Mouse (Mus musculus) neural tube, embryonic 14.5 days (tissue): Measurements from ENCODE around the gene Kcnq1. TPM values are rescaled to one million over a fixed set of nuclear protein-coding genes. Genes with fewer than 3 reads are reported as not detected.
A peak's percentile ranks its signal among the peaks of the same experiment; 100 is the strongest.

Experiments used
- ATAC-seq: fragments of 200-750 bp; cut with Nextera tagmentation; 2 replicates; pipeline ENCODE4 v1.8.0; 2017; ENCODE audit warnings: low read depth, mild to moderate bottlenecking, moderate TSS enrichment, moderate library complexity
- H3K27ac ChIP-seq: fragments of 300-500 bp; sonication (generic); 2 replicates; pipeline ENCODE4 v1.5.1; 2014; ENCODE audit warnings: low read depth, mild to moderate bottlenecking, control low read depth, low read length, moderate library complexity, mixed read lengths
- H3K27me3 ChIP-seq: fragments of 300-500 bp; sonication (generic); 2 replicates; pipeline ENCODE4 v1.6.1; 2014; ENCODE audit warnings: low read length; ENCODE audit not compliant: control insufficient read depth, insufficient read depth
- H3K36me3 ChIP-seq: fragments of 300-500 bp; sonication (generic); 2 replicates; pipeline ENCODE4 v1.6.1; 2014; ENCODE audit warnings: low read length, mixed read lengths; ENCODE audit not compliant: control insufficient read depth, insufficient read depth
- H3K4me1 ChIP-seq: fragments of 300-500 bp; sonication (generic); 2 replicates; pipeline ENCODE4 v1.6.1; 2014; ENCODE audit warnings: low read length; ENCODE audit not compliant: control insufficient read depth, insufficient read depth
- H3K4me2 ChIP-seq: fragments of 300-500 bp; sonication (generic); 2 replicates; pipeline ENCODE4 v1.6.1; 2014; ENCODE audit warnings: mild to moderate bottlenecking, low read depth, low read length, control low read depth
- H3K4me3 ChIP-seq: fragments of 300-500 bp; sonication (generic); 2 replicates; pipeline ENCODE4 v1.5.1; 2014; ENCODE audit warnings: low read depth, low read length, control low read depth, mixed read lengths
- H3K9ac ChIP-seq: fragments of 300-500 bp; sonication (generic); replicated peaks from 2 replicates; pipeline ENCODE4 v1.6.1; 2014; ENCODE audit warnings: low read depth, mild to moderate bottlenecking, control low read depth, low read length, mixed read lengths
- H3K9me3 ChIP-seq: fragments of 300-500 bp; sonication (generic); 2 replicates; pipeline ENCODE4 v1.6.1; 2016; ENCODE audit warnings: low read length; ENCODE audit not compliant: control insufficient read depth
- WGBS: fragments of 180-500 bp; shearing (Covaris S2); extraction: QIAGEN DNeasy Blood & Tissue Kit; methylation state at CpG from one replicate; pipeline ENCODE4 v1.1.7; 2014; 5-methylcytosine and 5-hydroxymethylcytosine counted together
- polyA plus RNA-seq: library from polyadenylated mRNA; unstranded; fragments of >200 nt; fragmentation: Nextera tagmentation; extraction: Ambion mirVana; gene quantifications from 2 replicates; pipeline ENCODE4 v1.2.1, GENCODE M21; 2014

The Kcnq1 gene
- 1.8 and 2.4 TPM in 2 replicates for polyA plus RNA-seq

DNA sequence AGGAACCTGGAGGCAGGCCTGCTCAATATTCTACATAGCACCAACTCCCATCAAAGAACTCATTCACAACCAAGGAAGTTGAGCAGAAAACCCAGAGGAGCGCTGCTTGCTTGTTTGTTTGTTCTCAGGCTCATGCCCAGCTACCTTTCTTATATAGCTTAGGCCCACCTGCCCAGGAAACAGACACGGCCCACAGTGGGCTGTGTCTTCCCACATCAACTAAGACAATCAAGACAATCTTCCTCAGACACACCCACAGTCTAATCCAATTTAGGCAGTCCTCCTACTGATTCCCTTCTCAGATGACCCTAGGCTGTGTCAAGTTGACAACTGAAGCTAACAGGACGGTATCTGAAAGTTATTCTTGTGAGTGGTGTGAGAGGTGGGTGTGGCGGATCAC, at the start of gene Kcnq1:
Gene Kcnq1, plus strand, starts transcription at position 301 of the 400 bp plus-strand sequence.
- ATAC-seq, result no peak
- peaks cover 34% of the 10 kb centered on the region for H3K27me3 ChIP-seq

DNA sequence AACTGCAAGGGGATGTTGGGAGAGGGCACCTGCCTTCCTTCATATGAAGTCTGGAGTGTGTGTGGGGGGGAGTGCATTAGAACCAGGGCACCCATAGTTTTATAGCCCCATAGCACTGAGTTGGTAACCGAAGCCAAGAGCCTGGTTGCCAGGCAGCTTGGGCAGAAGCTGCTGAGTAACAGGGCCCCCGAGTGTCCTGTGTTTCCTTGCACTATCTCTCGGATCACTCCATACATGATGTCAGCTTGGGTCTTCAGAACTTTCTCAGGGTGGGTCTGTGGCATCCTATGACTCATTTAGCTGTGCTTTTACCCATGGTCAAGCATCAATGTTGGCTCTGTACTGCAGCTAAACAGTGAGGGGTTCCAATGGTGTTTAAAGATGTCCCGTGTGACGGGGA, 49.1 kb upstream of the Kcnq1 start:
- H3K4me3 ChIP-seq, result no peak overlapping the region
- H3K9me3 ChIP-seq, result no peaks in the 10 kb centered on the region
- no peak overlapping the region for H3K9ac ChIP-seq
- no peak for ATAC-seq
- 88% methylated on average over 5 of the region's 5 CpGs for WGBS
- no peaks in the 10 kb centered on the region for H3K27me3 ChIP-seq
- peaks cover 35% of the 10 kb centered on the region for H3K4me1 ChIP-seq
- no peak overlapping the region for H3K4me2 ChIP-seq
- no peaks in the 10 kb centered on the region for H3K36me3 ChIP-seq
- H3K27ac ChIP-seq, result no peak overlapping the region

More for the DNA sequence above, at the start of gene Kcnq1:
- no peak within 1 kb of the TSS for H3K9ac ChIP-seq
- 0 out of 2 replicates have a peak, but pooled peaks cover 5% of the 10 kb centered on the region for H3K4me1 ChIP-seq
- peak within 1 kb of the TSS; percentile 13 for H3K4me3 ChIP-seq
- H3K36me3 ChIP-seq, result no peaks in the 10 kb centered on the region
- no peaks in the 10 kb centered on the region for H3K9me3 ChIP-seq
- peak within 1 kb of the TSS; percentile 41 for H3K4me2 ChIP-seq
- 77% methylated on average over 4 of the region's 4 CpGs for WGBS
- no peak within 1 kb of the TSS for H3K27ac ChIP-seq

DNA sequence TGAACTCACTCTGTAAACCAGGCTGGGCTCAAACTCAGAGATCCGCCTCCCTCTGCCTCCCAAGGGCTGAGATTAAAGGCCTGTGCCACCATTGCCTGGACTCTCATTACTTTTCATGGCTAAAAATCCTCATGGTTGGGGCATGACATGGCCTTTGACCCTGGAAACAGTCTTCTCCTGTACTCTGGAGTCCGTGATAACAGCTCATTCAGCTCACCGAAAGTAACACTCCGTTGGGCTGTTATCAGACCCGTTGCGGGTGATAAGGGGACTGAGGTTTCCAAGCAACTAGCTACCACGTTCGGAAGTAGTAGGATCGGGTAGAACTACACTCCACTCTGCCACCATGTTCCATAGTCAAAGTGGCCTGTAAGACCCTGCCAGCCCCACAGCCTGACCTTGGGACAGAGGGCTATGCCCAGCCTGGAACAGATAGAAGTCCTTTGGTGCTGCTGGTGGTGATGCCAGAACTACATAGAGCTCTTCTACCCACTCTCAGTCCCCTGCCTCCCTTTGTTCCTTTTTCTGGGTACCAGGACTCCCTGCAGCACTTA, 48.4 kb upstream of the Kcnq1 start:
- H3K4me1 ChIP-seq, result peaks cover 35% of the 10 kb centered on the region
- 86% methylated on average over 9 of the region's 9 CpGs for WGBS

DNA sequence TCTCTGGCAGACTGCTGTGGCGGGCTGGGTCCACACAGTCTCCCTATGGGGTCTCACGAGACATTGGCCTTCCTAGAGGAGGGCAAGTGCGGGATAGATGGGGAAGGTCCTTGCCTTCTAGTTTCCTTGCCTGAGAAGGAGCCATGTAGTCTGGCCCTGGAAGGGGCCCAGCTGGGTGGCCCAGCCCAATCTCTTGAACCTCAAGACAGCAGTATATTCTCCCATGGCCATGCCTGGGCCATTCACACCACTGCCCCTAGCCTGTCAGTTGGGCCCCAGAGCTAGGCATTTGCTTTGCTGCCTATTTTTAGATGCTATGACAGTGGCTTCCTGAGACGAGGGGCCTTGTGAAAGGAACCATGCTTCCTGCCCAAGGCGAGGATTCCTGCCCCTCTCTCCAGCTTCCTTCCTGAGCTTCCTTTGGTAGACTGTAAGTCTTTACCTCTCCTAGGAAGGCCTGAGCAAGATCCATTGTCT, 47.9 kb upstream of the Kcnq1 start:
- Histone ChIP-seq H3K9me3 (no peaks in the 10 kb centered on the region), H3K4me1 (peaks cover 35% of the 10 kb centered on the region), H3K4me2 (no peak overlapping the region), H3K27ac (peak overlapping the region; percentile 35; the same call in 1 of the 2 replicates), H3K4me3 (no peak overlapping the region), H3K9ac (no peak overlapping the region), H3K27me3 (no peaks in the 10 kb centered on the region), H3K36me3 (peaks cover 8% of the 10 kb centered on the region)
- ATAC-seq, result no peak
- 86% methylated on average over 5 of the region's 5 CpGs for WGBS

More for the DNA sequence above, 48.4 kb upstream of the Kcnq1 start:
- ATAC-seq, result no peak
- Histone ChIP-seq H3K27ac (peak overlapping the region; percentile 35; the same call in 1 of the 2 replicates), H3K4me3 (no peak overlapping the region), H3K9ac (no peak overlapping the region), H3K9me3 (no peaks in the 10 kb centered on the region), H3K4me2 (no peak overlapping the region), H3K27me3 (no peaks in the 10 kb centered on the region), H3K36me3 (peaks cover 5% of the 10 kb centered on the region)

DNA sequence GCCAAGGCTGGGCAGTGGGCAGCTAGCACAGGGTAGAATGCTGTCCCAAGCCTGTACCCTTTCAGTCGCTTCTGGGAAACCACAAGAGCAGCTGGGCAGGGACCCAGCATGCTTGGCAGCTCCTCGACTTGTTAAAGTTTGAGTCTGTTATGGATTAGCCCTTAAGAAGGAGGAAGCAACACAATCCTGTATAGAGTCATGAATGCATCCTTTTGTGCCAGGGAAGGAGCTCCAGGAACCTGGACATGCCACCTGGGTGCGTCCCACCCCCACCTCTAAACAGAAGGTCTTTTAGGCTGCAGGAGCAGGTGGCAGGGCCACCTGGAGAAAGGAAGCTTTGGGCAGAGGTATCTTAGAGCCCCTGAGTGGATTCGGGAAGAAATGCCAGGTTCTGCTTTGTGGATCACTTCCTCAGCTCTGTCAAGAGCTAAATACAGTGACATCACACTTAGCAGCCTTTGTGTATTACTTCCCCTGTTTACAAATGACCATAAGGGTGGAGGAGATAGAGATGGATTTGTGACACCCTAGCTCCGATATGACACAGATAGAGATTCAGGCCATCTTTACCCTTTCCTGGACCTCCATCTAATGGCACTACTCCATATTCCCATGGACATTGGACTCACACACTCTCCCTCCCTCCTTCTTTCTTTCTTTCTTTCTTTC, 46.8 kb upstream of the Kcnq1 start:
- ATAC-seq, result no peak
- Histone ChIP-seq H3K27me3 (no peaks in the 10 kb centered on the region), H3K4me1 (peaks cover 28% of the 10 kb centered on the region)

DNA sequence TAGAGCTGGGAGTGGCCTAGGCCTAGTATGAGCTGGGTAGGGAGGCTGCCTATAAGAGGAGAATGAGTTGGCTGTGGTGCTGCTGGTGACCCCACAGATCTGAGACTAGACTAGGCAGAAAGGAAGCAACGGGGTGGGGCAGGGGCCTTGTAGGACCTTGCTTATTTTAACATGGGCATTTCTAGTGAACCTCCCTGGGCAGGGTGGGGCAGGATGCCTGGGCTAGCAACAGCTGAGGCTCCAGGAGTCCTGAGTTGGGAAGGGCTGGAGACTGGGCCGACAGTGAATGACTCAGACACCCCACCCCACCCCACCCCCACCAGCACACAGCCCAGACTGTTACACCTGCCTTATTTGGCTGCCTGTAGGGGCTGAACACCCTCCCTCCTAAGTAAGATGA, 43.5 kb upstream of the Kcnq1 start:
- Histone ChIP-seq H3K9ac (no peak overlapping the region), H3K4me3 (no peak overlapping the region), H3K27ac (no peak overlapping the region), H3K4me1 (peaks cover 12% of the 10 kb centered on the region), H3K9me3 (no peaks in the 10 kb centered on the region), H3K36me3 (peaks cover 33% of the 10 kb centered on the region), H3K4me2 (no peak overlapping the region), H3K27me3 (no peaks in the 10 kb centered on the region)
- 91% methylated on average over 2 of the region's 2 CpGs for WGBS
- no peak for ATAC-seq

More for the DNA sequence above, 46.8 kb upstream of the Kcnq1 start:
- H3K9ac ChIP-seq, result no peak overlapping the region
- H3K27ac ChIP-seq, result 0 out of 2 replicates have a peak overlapping the region, but pooled peaks have one; percentile 39
- H3K9me3 ChIP-seq, result no peaks in the 10 kb centered on the region
- no peak overlapping the region for H3K4me3 ChIP-seq
- WGBS, result 82% methylated on average over 5 of the region's 5 CpGs
- no peak overlapping the region for H3K4me2 ChIP-seq
- H3K36me3 ChIP-seq, result peaks cover 13% of the 10 kb centered on the region

DNA sequence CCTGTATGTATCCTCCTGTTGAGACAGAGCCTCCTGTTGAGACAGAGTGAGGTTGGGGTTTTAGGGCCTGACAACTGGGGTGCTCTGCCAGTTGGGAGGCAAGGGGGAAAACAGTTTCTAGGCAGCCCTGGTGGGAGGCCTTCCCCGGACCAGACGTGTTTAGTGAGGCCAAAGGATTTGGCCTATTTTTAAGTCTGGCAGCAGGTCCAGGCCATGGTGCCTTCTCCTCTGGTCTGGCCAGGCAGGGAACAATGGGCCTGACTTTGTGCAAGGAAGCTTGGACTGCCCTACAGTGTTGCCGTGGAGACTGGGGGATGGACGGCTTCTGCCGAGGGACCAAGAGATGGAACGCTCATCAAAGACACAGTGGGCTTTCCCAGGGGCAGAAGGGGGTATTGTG, 41.9 kb upstream of the Kcnq1 start:
- WGBS, result 27% methylated on average over 6 of the region's 6 CpGs
- ATAC-seq, result no peak
- Histone ChIP-seq H3K4me3 (no peak overlapping the region), H3K9me3 (no peaks in the 10 kb centered on the region), H3K27me3 (no peaks in the 10 kb centered on the region), H3K4me2 (no peak overlapping the region), H3K27ac (no peak overlapping the region), H3K36me3 (peaks cover 33% of the 10 kb centered on the region), H3K9ac (no peak overlapping the region), H3K4me1 (peaks cover 11% of the 10 kb centered on the region; the same call in 1 of the 2 replicates)

DNA sequence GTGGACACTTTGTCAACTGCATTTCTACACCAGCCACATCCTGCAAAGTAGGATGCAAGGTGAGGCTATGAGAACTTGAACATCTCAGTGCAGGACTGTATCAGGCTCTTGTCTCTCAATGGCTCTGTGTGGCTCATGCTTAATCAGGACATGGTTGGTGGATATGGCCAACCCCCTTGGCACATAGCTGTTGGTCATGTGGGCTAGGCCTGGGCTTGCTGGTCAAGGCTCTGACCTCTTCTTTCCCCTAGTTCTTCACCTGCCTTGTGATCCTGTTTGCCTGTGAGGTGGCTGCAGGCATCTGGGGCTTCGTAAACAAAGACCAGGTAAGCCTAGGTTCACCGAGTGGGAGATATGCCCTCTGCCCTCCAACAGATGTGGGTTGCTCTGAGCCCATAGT, 40.5 kb upstream of the Kcnq1 start:
- WGBS, result 91% methylated on average over 2 of the region's 2 CpGs
- peaks cover 19% of the 10 kb centered on the region for H3K4me1 ChIP-seq
- no peak overlapping the region for H3K4me2 ChIP-seq
- no peak overlapping the region for H3K27ac ChIP-seq
- peaks cover 33% of the 10 kb centered on the region for H3K36me3 ChIP-seq
- H3K4me3 ChIP-seq, result no peak overlapping the region
- no peak for ATAC-seq
- peaks cover 2% of the 10 kb centered on the region; the same call in 1 of the 2 replicates for H3K27me3 ChIP-seq
- no peaks in the 10 kb centered on the region for H3K9me3 ChIP-seq
- no peak overlapping the region for H3K9ac ChIP-seq

DNA sequence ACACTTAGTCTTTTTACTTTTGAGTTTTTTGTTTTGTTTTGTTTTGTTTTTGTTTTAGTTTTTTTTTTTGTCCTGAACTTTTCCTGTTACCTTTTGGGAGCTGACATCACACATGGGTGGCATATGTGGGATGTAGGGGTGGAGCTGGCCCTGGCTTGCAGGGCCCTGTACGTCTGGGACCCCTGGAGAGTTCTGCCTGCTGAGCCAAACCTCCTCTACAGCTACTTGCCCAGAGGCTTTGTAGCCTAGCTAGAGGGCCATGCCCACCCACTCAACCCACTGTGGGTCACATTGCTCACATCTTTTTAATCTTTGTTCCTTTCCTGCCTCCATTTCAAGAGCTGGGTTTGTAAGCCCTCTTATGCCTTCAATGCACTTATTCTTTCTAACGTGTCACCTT, 38.7 kb upstream of the Kcnq1 start:
- no peak for ATAC-seq
- H3K27ac ChIP-seq, result peak overlapping the region; percentile 96; the same call in 1 of the 2 replicates
- no peak overlapping the region for H3K4me3 ChIP-seq
- no peaks in the 10 kb centered on the region for H3K9me3 ChIP-seq
- peak overlapping the region; percentile 52; the same call in 1 of the 2 replicates for H3K4me2 ChIP-seq
- peaks cover 2% of the 10 kb centered on the region; the same call in 1 of the 2 replicates for H3K27me3 ChIP-seq
- WGBS, result 40% methylated on average over 2 of the region's 2 CpGs
- H3K9ac ChIP-seq, result no peak overlapping the region
- H3K4me1 ChIP-seq, result peaks cover 23% of the 10 kb centered on the region
- peaks cover 32% of the 10 kb centered on the region for H3K36me3 ChIP-seq
